Mouse (Mus musculus): ENCODE measurements around the gene Rgma. TPM values are rescaled to one million over a fixed set of nuclear protein-coding genes. Genes with fewer than 3 reads are reported as not detected.

Rgma gene
- polyA plus RNA-seq, 1 experiment from 2014 or later: 6.9 TPM

- peaks cover 9% of the 10 kb centered on the region for H3K36me3 ChIP-seq
- H3K27me3 ChIP-seq (ENCODE audit: insufficient read depth, poor library complexity, severe bottlenecking): no peaks in the 10 kb centered on the region
- H3K27ac ChIP-seq: no peak overlapping the region
- no peak overlapping the region for H3K4me3 ChIP-seq
- no peak for DNase-seq (ENCODE audit: low spot score)
- no peaks in the 10 kb centered on the region for H3K9me3 ChIP-seq
- 42% methylated on average over 7 of the region's 7 CpGs for WGBS
- peaks cover 19% of the 10 kb centered on the region for H3K4me1 ChIP-seq
These were observed 44.1 kb downstream of the Rgma start for GRCm38 (mm10) chr7:73419375-73419774.

GRCm38 (mm10) chr7:73420827-73421226 is 45.5 kb downstream of the Rgma start:
- Histone ChIP-seq H3K4me3 (no peak overlapping the region), H3K27me3 (ENCODE audit: insufficient read depth, poor library complexity, severe bottlenecking) (no peaks in the 10 kb centered on the region), H3K9me3 (no peaks in the 10 kb centered on the region), H3K36me3 (peaks cover 15% of the 10 kb centered on the region), H3K27ac (no peak overlapping the region), H3K4me1 (peaks cover 28% of the 10 kb centered on the region)
- DNase-seq (ENCODE audit: low spot score): no peak
- WGBS: 50% methylated on average over 5 of the region's 5 CpGs

- peaks cover 17% of the 10 kb centered on the region for H3K36me3 ChIP-seq
- H3K27me3 ChIP-seq (ENCODE audit: insufficient read depth, poor library complexity, severe bottlenecking): no peaks in the 10 kb centered on the region
- no peak for DNase-seq (ENCODE audit: low spot score)
- H3K27ac ChIP-seq: no peak overlapping the region
- H3K9me3 ChIP-seq: no peaks in the 10 kb centered on the region
- WGBS: 71% methylated on average over 9 of the region's 9 CpGs
- H3K4me3 ChIP-seq: no peak overlapping the region
- peaks cover 28% of the 10 kb centered on the region for H3K4me1 ChIP-seq
These were observed 46.1 kb downstream of the Rgma start for GRCm38 (mm10) chr7:73421278-73422015.

- H3K36me3 ChIP-seq: peaks cover 25% of the 10 kb centered on the region
- DNase-seq (ENCODE audit: low spot score): no peak
- 35% methylated on average over 12 of the region's 12 CpGs for WGBS
- H3K9me3 ChIP-seq: no peaks in the 10 kb centered on the region
- no peak overlapping the region for H3K4me3 ChIP-seq
- peaks cover 28% of the 10 kb centered on the region for H3K4me1 ChIP-seq
- no peak overlapping the region for H3K27ac ChIP-seq
- no peaks in the 10 kb centered on the region for H3K27me3 ChIP-seq (ENCODE audit: insufficient read depth, poor library complexity, severe bottlenecking)
These were observed 47.2 kb downstream of the Rgma start for GRCm38 (mm10) chr7:73422223-73423113.

- DNase-seq (ENCODE audit: low spot score): no peak
- no peaks in the 10 kb centered on the region for H3K27me3 ChIP-seq (ENCODE audit: insufficient read depth, poor library complexity, severe bottlenecking)
- peaks cover 25% of the 10 kb centered on the region for H3K36me3 ChIP-seq
- no peak overlapping the region for H3K27ac ChIP-seq
- H3K9me3 ChIP-seq: no peaks in the 10 kb centered on the region
- H3K4me1 ChIP-seq: peaks cover 28% of the 10 kb centered on the region
- WGBS: 74% methylated on average over 13 of the region's 13 CpGs
- no peak overlapping the region for H3K4me3 ChIP-seq
These were observed 47.9 kb downstream of the Rgma start for GRCm38 (mm10) chr7:73423236-73423635.

- 0 out of 2 replicates have a peak overlapping the region, but pooled peaks have one; percentile 24 for H3K27ac ChIP-seq
- no peak overlapping the region for H3K4me3 ChIP-seq
- DNase-seq (ENCODE audit: low spot score): no peak
- H3K4me1 ChIP-seq: peaks cover 28% of the 10 kb centered on the region
- WGBS: 67% methylated on average over 3 of the region's 3 CpGs
- H3K36me3 ChIP-seq: peaks cover 35% of the 10 kb centered on the region
- H3K9me3 ChIP-seq: no peaks in the 10 kb centered on the region
- H3K27me3 ChIP-seq (ENCODE audit: insufficient read depth, poor library complexity, severe bottlenecking): no peaks in the 10 kb centered on the region
These were observed 48.9 kb downstream of the Rgma start for GRCm38 (mm10) chr7:73424243-73424642.

GRCm38 (mm10) chr7:73424705-73425104 is 49.4 kb downstream of the Rgma start:
- H3K4me3 ChIP-seq: no peak overlapping the region
- DNase-seq (ENCODE audit: low spot score): no peak
- no peak overlapping the region for H3K27ac ChIP-seq
- H3K36me3 ChIP-seq: peaks cover 39% of the 10 kb centered on the region
- H3K9me3 ChIP-seq: no peaks in the 10 kb centered on the region
- no peaks in the 10 kb centered on the region for H3K27me3 ChIP-seq (ENCODE audit: insufficient read depth, poor library complexity, severe bottlenecking)
- H3K4me1 ChIP-seq: peaks cover 25% of the 10 kb centered on the region
- WGBS: 68% methylated on average over 3 of the region's 3 CpGs

GRCm38 (mm10) chr7:73425451-73425850 is 50.1 kb downstream of the Rgma start:
- Histone ChIP-seq H3K36me3 (peaks cover 47% of the 10 kb centered on the region), H3K27ac (no peak overlapping the region), H3K4me3 (no peak overlapping the region), H3K9me3 (no peaks in the 10 kb centered on the region), H3K4me1 (peaks cover 24% of the 10 kb centered on the region), H3K27me3 (ENCODE audit: insufficient read depth, poor library complexity, severe bottlenecking) (no peaks in the 10 kb centered on the region)
- DNase-seq (ENCODE audit: low spot score): no peak
- WGBS: 92% methylated on average over 7 of the region's 7 CpGs

GRCm38 (mm10) chr7:73426235-73426634 is 50.9 kb downstream of the Rgma start:
- no peaks in the 10 kb centered on the region for H3K9me3 ChIP-seq
- no peak for DNase-seq (ENCODE audit: low spot score)
- H3K36me3 ChIP-seq: peaks cover 48% of the 10 kb centered on the region
- H3K4me3 ChIP-seq: no peak overlapping the region
- 94% methylated on average over 3 of the region's 3 CpGs for WGBS
- no peak overlapping the region for H3K27ac ChIP-seq
- H3K4me1 ChIP-seq: peaks cover 19% of the 10 kb centered on the region
- H3K27me3 ChIP-seq (ENCODE audit: insufficient read depth, poor library complexity, severe bottlenecking): no peaks in the 10 kb centered on the region

GRCm38 (mm10) chr7:73426752-73427386 is 51.6 kb downstream of the Rgma start:
- no peaks in the 10 kb centered on the region for H3K9me3 ChIP-seq
- no peaks in the 10 kb centered on the region for H3K27me3 ChIP-seq (ENCODE audit: insufficient read depth, poor library complexity, severe bottlenecking)
- peaks cover 52% of the 10 kb centered on the region for H3K36me3 ChIP-seq
- 89% methylated on average over 8 of the region's 8 CpGs for WGBS
- peak; percentile 63 for DNase-seq (ENCODE audit: low spot score)
- no peak overlapping the region for H3K27ac ChIP-seq
- no peak overlapping the region for H3K4me3 ChIP-seq
- H3K4me1 ChIP-seq: peaks cover 14% of the 10 kb centered on the region

- Histone ChIP-seq H3K9me3 (no peaks in the 10 kb centered on the region), H3K4me3 (no peak overlapping the region), H3K27ac (no peak overlapping the region), H3K27me3 (ENCODE audit: insufficient read depth, poor library complexity, severe bottlenecking) (no peaks in the 10 kb centered on the region), H3K36me3 (peaks cover 54% of the 10 kb centered on the region), H3K4me1 (peaks cover 14% of the 10 kb centered on the region)
- peak; percentile 68 for DNase-seq (ENCODE audit: low spot score)
- WGBS: 93% methylated on average over 6 of the region's 6 CpGs
These were observed 52.5 kb downstream of the Rgma start for GRCm38 (mm10) chr7:73427794-73428193.

- Histone ChIP-seq H3K27me3 (ENCODE audit: insufficient read depth, poor library complexity, severe bottlenecking) (no peaks in the 10 kb centered on the region), H3K4me1 (peaks cover 14% of the 10 kb centered on the region), H3K9me3 (no peaks in the 10 kb centered on the region), H3K36me3 (peaks cover 62% of the 10 kb centered on the region), H3K4me3 (no peak overlapping the region), H3K27ac (no peak overlapping the region)
- no peak for DNase-seq (ENCODE audit: low spot score)
- WGBS: 82% methylated on average over 3 of the region's 3 CpGs
These were observed 53.2 kb downstream of the Rgma start for GRCm38 (mm10) chr7:73428525-73428924.

Data from heart, embryonic 10.5 days (tissue).